14 mouse cellular contexts compared by ENCODE assay signal in the genomic region with DNA sequence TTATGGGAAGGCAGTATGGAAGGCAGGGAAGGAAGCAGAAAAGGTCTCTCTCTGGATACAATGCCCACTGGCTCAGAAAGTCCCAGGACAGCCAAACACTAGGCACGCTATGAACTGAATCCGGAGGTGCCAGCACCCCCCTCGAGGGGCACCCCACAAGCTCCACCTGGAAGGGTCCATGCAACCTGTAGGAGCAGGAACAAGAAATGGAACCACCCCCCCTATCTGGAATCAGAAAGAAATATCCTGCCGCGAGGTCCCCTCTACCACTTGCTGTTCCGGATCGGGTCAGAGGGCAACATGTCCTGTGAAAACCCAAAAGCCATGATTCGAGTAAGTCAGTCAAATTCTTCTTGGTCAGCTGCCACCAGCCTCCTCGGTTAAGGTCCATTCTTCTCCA. TPM values are rescaled to one million over a fixed set of nuclear protein-coding genes. Genes with fewer than 3 reads are reported as not detected.
DNase-seq lines count a peak whose midpoint lies in the region; ATAC-seq and TF ChIP-seq lines count a peak whose summit lies in the region.
"Had no signal": no experiment of that assay in that cellular context is flagged by ENCODE, and none has a peak within 500 bp of the region (broad histone marks: within the 10 kb centered on the region; RNA-seq: fewer than 3 reads in every experiment).

No protein-coding gene starts in this region.

- H3K4me2 ChIP-seq in forebrain, embryonic 11.5 days (ENCODE audit: low read depth, low read length, severe bottlenecking) = peak overlapping the region; percentile 75
- H3K4me2 ChIP-seq in limb, embryonic 13.5 days (replicated peaks) = peak overlapping the region; percentile 91
- H3K4me2 ChIP-seq: heart, embryonic 13.5 days; stomach, embryonic 15.5 days had no signal

- peak overlapping the region; percentile 82 for H3K27ac ChIP-seq in layer of hippocampus, adult 2 months
- H3K27ac ChIP-seq in forebrain, embryonic 11.5 days (ENCODE audit: low read depth, low read length) = peak overlapping the region; percentile 99
- H3K27ac ChIP-seq in limb, embryonic 13.5 days = no peak overlapping the region
- H3K27ac ChIP-seq in olfactory bulb, adult 2 months (ENCODE audit: insufficient read depth, low read depth, low read length) = no peak overlapping the region
- H3K27ac ChIP-seq: heart, embryonic 13.5 days; stomach, embryonic 15.5 days had no signal

- no peaks in the 10 kb centered on the region for H3K9me3 ChIP-seq in forebrain, embryonic 11.5 days (ENCODE audit: control insufficient read depth, low read length)
- no peaks in the 10 kb centered on the region for H3K9me3 ChIP-seq in limb, embryonic 13.5 days
- H3K9me3 ChIP-seq: heart, embryonic 13.5 days; stomach, embryonic 15.5 days had no signal

- peak overlapping the region; percentile 98 for H3K9ac ChIP-seq in forebrain, embryonic 11.5 days (ENCODE audit: low read length)
- peak overlapping the region; percentile 39; the same call in 1 of the 2 replicates for H3K9ac ChIP-seq in limb, embryonic 13.5 days
- H3K9ac ChIP-seq: heart, embryonic 13.5 days; stomach, embryonic 15.5 days had no signal

- peaks cover 5% of the 10 kb centered on the region; the same call in 1 of the 2 replicates for H3K4me1 ChIP-seq in forebrain, embryonic 11.5 days (replicated peaks; ENCODE audit: control insufficient read depth, insufficient read depth, low read length)
- H3K4me1 ChIP-seq in limb, embryonic 13.5 days = peaks cover 34% of the 10 kb centered on the region
- H3K4me1 ChIP-seq in olfactory bulb, adult 2 months (ENCODE audit: control insufficient read depth, insufficient read depth, low read length) = peaks cover 16% of the 10 kb centered on the region

- TF ChIP-seq POLR2A in olfactory bulb, adult 2 months (IDR thresholded peaks at IDR 0.05; ENCODE audit: insufficient read depth, low read depth, low read length) = no peak

- 11% methylated on average over 9 of the region's 9 CpGs for WGBS in forebrain, embryonic 11.5 days
- 18% methylated on average over 9 of the region's 9 CpGs for WGBS in limb, embryonic 13.5 days
- WGBS in olfactory bulb, adult 2 months = 61% methylated on average over 9 of the region's 9 CpGs

- no peaks in the 10 kb centered on the region for H3K36me3 ChIP-seq in forebrain, embryonic 11.5 days (ENCODE audit: control insufficient read depth, insufficient read depth, low read length)
- no peaks in the 10 kb centered on the region for H3K36me3 ChIP-seq in limb, embryonic 13.5 days
- H3K36me3 ChIP-seq: heart, embryonic 13.5 days; stomach, embryonic 15.5 days had no signal

- TF ChIP-seq CTCF in layer of hippocampus, adult 2 months (conservative IDR thresholded peaks at IDR 0.05) = no peak
- no peak for TF ChIP-seq CTCF in olfactory bulb, adult 2 months (IDR thresholded peaks at IDR 0.05; ENCODE audit: insufficient read depth, low read depth, low read length)

- no peak for ATAC-seq in forebrain, embryonic 11.5 days (replicated peaks; ENCODE audit: low FRiP score)
- ATAC-seq in limb, embryonic 13.5 days (ENCODE audit: low FRiP score, low read depth) = no peak
- ATAC-seq: activated CD4-positive, CD25-positive, alpha-beta regulatory T cell, adult 4 months had no signal

- DNase-seq in layer of hippocampus, adult 2 months (ENCODE audit: low spot score in 2 of 2) = no peak
- no peak for DNase-seq in layer of hippocampus, postnatal 10 days (ENCODE audit: low spot score in 2 of 2)
- peak; percentile 66 for DNase-seq in forebrain, embryonic 11.5 days (ENCODE audit: low spot score)
- DNase-seq in spleen, adult 18-20 months = no peak
- no peak for DNase-seq in thymus, postnatal 0 days (ENCODE audit: low spot score)
- no peak for DNase-seq in kidney, adult 9 months
- DNase-seq: lung, adult 2 months had no signal

- peak overlapping the region; percentile 60 for H3K4me3 ChIP-seq in layer of hippocampus, adult 2 months
- H3K4me3 ChIP-seq in forebrain, embryonic 11.5 days (ENCODE audit: low read depth, low read length) = peak overlapping the region; percentile 80
- peak overlapping the region; percentile 62 for H3K4me3 ChIP-seq in limb, embryonic 13.5 days
- H3K4me3 ChIP-seq in olfactory bulb, adult 2 months (ENCODE audit: insufficient read depth, low read depth, low read length) = peak overlapping the region; percentile 13
- H3K4me3 ChIP-seq: heart, embryonic 13.5 days; stomach, embryonic 15.5 days had no signal

- peaks cover 8% of the 10 kb centered on the region for H3K27me3 ChIP-seq in forebrain, embryonic 11.5 days (ENCODE audit: control insufficient read depth, insufficient read depth, low read length)
- peaks cover 62% of the 10 kb centered on the region for H3K27me3 ChIP-seq in limb, embryonic 13.5 days

RNA-seq across cellular contexts. Expression of gene Zic5, which starts 3.5 kb away (rescaled TPM):
- total RNA-seq in layer of hippocampus, adult 2 months (2021) = 1 to 10 TPM; 3.9 to 4.4 TPM
- 1 to 10 TPM; 4.3 to 5.4 TPM for total RNA-seq in layer of hippocampus, postnatal 10 days (2021)
- polyA plus RNA-seq in forebrain, embryonic 11.5 days (2014; fragmentation: Nextera tagmentation; extraction: Ambion mirVana) = 28.6 and 30.0 TPM in 2 replicates
- polyA plus RNA-seq in limb, embryonic 13.5 days (2015; fragmentation: Nextera tagmentation; extraction: Ambion mirVana) = 2.3 and 2.6 TPM in 2 replicates
- not detected in 2 replicates for polyA plus RNA-seq in olfactory bulb, adult 2 months (2012; ENCODE audit: insufficient read depth, insufficient read length, low replicate concordance, missing spikeins)
- polyA plus RNA-seq in thymus, postnatal 0 days (2015; fragmentation: Nextera tagmentation; extraction: Ambion mirVana) = not detected in 2 replicates
- total RNA-seq: neutrophil, adult 5-6 weeks had no signal
- polyA plus RNA-seq: heart, embryonic 13.5 days; lung, adult 2 months; stomach, embryonic 15.5 days had no signal

RNA-seq across cellular contexts. Expression of gene Gm5089, which starts 11.1 kb away (rescaled TPM):
- under 1 TPM; 0.17 to 0.36 TPM for total RNA-seq in layer of hippocampus, adult 2 months (2021)
- under 1 TPM; 0.23 to 0.38 TPM for total RNA-seq in layer of hippocampus, postnatal 10 days (2021)
- 1.7 and 2.4 TPM in 2 replicates for polyA plus RNA-seq in forebrain, embryonic 11.5 days (2014; fragmentation: Nextera tagmentation; extraction: Ambion mirVana)
- polyA plus RNA-seq in limb, embryonic 13.5 days (2015; fragmentation: Nextera tagmentation; extraction: Ambion mirVana) = 0.18 and 0.37 TPM in 2 replicates
- polyA plus RNA-seq in olfactory bulb, adult 2 months (2012; ENCODE audit: insufficient read depth, insufficient read length, low replicate concordance, missing spikeins) = not detected in 2 replicates
- polyA plus RNA-seq in thymus, postnatal 0 days (2015; fragmentation: Nextera tagmentation; extraction: Ambion mirVana) = not detected in 2 replicates
- total RNA-seq: neutrophil, adult 5-6 weeks had no signal
- polyA plus RNA-seq: activated CD4-positive, CD25-positive, alpha-beta regulatory T cell, adult 4 months; C2C12; heart, embryonic 13.5 days; lung, adult 2 months; stomach, embryonic 15.5 days had no signal

RNA-seq across cellular contexts. Expression of gene Zic2, which starts 13.3 kb away (rescaled TPM):
- total RNA-seq in layer of hippocampus, adult 2 months (2021) = 10 to 100 TPM; 17.7 to 21.9 TPM
- total RNA-seq in layer of hippocampus, postnatal 10 days (2021) = 10 to 100 TPM; 23.7 to 25.4 TPM
- 10.3 and 11.4 TPM in 2 replicates for polyA plus RNA-seq in forebrain, embryonic 11.5 days (2014; fragmentation: Nextera tagmentation; extraction: Ambion mirVana)
- 2.8 and 3.2 TPM in 2 replicates for polyA plus RNA-seq in limb, embryonic 13.5 days (2015; fragmentation: Nextera tagmentation; extraction: Ambion mirVana)
- not detected in 2 replicates for polyA plus RNA-seq in olfactory bulb, adult 2 months (2012; ENCODE audit: insufficient read depth, insufficient read length, low replicate concordance, missing spikeins)
- not detected in 2 replicates for polyA plus RNA-seq in thymus, postnatal 0 days (2015; fragmentation: Nextera tagmentation; extraction: Ambion mirVana)
- total RNA-seq: neutrophil, adult 5-6 weeks had no signal
- polyA plus RNA-seq: activated CD4-positive, CD25-positive, alpha-beta regulatory T cell, adult 4 months; heart, embryonic 13.5 days; lung, adult 2 months; stomach, embryonic 15.5 days had no signal

RNA-seq across cellular contexts. Expression of gene Gm10837, which starts 28.4 kb away (rescaled TPM):
- total RNA-seq in layer of hippocampus, adult 2 months (2021) = not detected
- not detected for total RNA-seq in layer of hippocampus, postnatal 10 days (2021)
- polyA plus RNA-seq in forebrain, embryonic 11.5 days (2014; fragmentation: Nextera tagmentation; extraction: Ambion mirVana) = 0.29 and 0.48 TPM in 2 replicates
- not detected in 2 replicates for polyA plus RNA-seq in limb, embryonic 13.5 days (2015; fragmentation: Nextera tagmentation; extraction: Ambion mirVana)
- polyA plus RNA-seq in olfactory bulb, adult 2 months (2012; ENCODE audit: insufficient read depth, insufficient read length, low replicate concordance, missing spikeins) = not detected in 2 replicates
- not detected in 2 replicates for polyA plus RNA-seq in thymus, postnatal 0 days (2015; fragmentation: Nextera tagmentation; extraction: Ambion mirVana)
- total RNA-seq: neutrophil, adult 5-6 weeks had no signal
- polyA plus RNA-seq: activated CD4-positive, CD25-positive, alpha-beta regulatory T cell, adult 4 months; C2C12; lung, adult 2 months; stomach, embryonic 15.5 days had no signal

Comparison
In these comparisons a context has a peak if more than half of its experiments do, and no peak if none do; other contexts are left out.
1. H3K27ac ChIP-seq: peak in layer of hippocampus, adult 2 months (single experiment) and forebrain, embryonic 11.5 days (single experiment); none in limb, embryonic 13.5 days (single experiment) and olfactory bulb, adult 2 months (single experiment).
2. H3K4me3 ChIP-seq: peak in every context shown above with its lines; median percentile 80 in forebrain, embryonic 11.5 days; 62 in limb, embryonic 13.5 days; 60 in layer of hippocampus, adult 2 months; 13 in olfactory bulb, adult 2 months.